Mouse (Mus musculus) liver, postnatal 0 days (tissue): Measurements from ENCODE around the gene Iqgap3.

ENCODE experiments used
- CTCF ChIP-seq: sonication (generic); IDR thresholded peaks from 2 replicates; pipeline ENCODE4 v1.5.1; 2016; ENCODE audit warnings: antibody characterized with exemption, low read depth
- EP300 ChIP-seq: IDR thresholded peaks from 2 replicates; pipeline ENCODE4 v1.6.1; 2016; ENCODE audit warnings: antibody characterized with exemption, low read depth, mild to moderate bottlenecking

- TF ChIP-seq CTCF = no peak
- no peak for TF ChIP-seq EP300
These were observed 43.4 kb downstream of the Iqgap3 start for GRCm38 (mm10) chr3:88125195-88125594.
